Mouse (Mus musculus): Measurements from ENCODE around the gene Tdrd9.

Gene Tdrd9

DNA sequence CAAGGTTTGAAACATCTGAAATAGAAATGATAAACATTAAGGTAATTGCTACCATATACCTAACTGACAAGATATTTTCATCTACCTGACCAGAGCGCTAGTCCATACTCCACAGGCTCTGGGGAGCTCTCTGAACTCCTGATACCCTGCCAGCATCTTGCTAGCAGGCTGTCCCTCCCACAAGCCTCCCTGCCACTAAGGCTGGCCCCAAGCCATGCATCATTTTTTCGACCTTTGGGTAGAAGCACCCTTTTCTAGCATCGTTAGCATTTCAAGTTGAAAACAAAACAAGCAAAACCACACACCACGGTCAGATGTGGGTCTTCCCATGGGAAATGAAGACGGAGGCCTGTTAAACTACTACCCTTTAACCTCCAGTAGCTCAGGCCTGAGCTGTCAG, 8.0 kb upstream of the Tdrd9 start:
- DNase-seq (ENCODE audit: low spot score in 2 of 2): no peak

DNA sequence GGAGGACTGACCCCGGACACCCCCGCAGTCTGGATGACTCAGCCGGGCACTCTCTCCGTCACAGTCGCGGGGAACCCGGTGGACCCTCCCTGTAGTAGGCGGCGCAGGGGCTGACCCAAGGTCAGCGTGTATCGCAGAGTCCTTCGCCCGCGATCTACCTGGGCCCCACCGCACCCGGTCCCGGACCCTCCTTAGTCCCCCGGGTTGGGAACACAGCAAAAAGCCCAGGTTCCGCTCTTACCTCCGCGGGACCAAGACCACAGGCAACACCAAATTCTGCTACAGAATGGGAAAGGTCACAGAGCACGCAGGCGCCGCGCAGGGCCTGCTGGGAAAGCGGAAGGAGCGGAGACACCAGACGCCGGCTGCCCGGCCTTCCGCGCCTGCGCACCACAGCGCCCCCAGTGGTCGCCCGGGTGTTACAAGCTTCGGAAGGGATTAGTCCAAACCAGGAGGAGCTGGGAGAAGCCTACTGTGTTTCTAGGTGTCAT, 4.6 kb upstream of the Tdrd9 start, which contains the start of gene Atp5mpl:
Atp5mpl (minus strand) TSS at position 295 of the 491 bp plus-strand sequence.
- DNase-seq (ENCODE audit: low spot score in 2 of 2): peak; percentile 87 to 95

DNA sequence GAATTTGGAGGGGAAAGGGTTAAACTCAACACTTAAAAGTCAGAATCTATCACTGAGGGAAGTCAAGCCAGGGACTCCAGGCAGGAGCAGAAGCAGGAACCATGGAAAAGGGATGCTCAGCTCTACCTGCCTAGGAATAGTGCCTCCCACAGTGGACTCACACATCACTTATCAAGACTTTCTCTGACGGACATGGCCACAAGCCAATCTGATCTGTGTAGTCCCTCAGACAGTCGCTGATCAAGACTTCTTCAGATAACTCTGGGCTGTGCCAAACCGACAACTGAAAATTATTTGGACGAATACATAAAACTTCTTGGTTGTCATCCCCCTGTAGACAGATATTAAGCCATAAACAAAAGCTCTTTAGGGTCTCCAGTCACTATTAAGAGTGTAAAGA, 1.3 kb upstream of the Tdrd9 start:
- no peak for DNase-seq (ENCODE audit: low spot score in 2 of 2)

DNA sequence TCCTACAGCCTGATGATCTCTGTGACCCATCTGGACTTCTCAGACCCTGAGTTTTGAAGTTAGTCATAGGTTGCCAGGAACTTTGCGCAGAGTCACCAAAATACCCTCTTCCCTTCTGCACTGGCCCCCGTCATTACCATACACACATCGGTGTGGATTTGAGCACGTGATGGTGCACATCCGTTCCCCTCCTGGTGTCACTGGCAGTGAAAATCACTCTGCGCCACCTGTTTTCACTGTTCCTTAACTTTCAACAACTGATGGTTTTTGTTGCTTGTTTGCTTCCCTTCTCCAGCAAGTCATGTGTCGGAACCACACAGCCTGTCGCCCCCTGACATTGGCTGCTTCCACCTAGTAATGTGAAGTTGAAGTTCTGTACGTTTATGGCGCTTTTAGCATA, 1.1 kb downstream of the Tdrd9 start:
- no peak for DNase-seq (ENCODE audit: low spot score in 2 of 2)

DNA sequence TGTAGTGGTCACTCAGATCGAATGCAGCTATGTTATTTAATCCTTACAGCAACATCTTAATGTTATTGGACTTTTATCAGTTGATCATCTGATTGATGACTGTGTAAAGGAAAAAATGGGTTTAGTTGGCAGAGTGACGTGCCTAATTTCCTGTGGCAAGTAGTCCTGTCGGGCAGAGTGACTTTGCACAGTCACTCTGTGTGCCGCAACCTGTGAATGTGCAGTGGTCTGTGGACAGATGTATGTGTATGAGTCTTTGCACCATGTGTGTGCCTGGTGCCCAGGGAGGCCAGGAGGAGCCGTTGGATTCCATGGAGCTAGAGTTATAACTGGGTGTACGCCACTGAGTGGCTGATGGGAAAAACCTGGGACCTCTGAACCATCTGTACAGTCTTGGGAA, 3.2 kb downstream of the Tdrd9 start:
- no peak for DNase-seq (ENCODE audit: low spot score in 2 of 2)

DNA sequence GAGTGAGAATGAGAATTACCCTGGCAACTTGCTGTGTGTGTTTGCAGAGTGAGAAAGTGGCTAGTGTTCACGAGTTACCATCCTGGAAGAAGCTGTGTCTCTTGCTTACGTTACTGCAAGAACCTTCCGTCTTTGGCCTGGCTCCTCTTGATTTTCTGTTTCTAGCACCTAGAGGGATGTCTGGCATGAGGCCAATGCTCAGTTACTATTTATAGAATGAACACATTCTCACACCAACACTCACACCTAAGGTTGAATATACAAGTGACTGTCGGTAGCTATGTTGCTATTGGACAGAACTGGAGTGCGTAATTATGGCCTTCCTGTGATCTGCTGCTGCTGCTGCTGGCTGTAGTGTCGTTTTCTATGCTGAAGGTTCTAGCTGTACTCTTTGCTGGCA, 5.8 kb downstream of the Tdrd9 start:
- DNase-seq (ENCODE audit: low spot score in 2 of 2): no peak

DNA sequence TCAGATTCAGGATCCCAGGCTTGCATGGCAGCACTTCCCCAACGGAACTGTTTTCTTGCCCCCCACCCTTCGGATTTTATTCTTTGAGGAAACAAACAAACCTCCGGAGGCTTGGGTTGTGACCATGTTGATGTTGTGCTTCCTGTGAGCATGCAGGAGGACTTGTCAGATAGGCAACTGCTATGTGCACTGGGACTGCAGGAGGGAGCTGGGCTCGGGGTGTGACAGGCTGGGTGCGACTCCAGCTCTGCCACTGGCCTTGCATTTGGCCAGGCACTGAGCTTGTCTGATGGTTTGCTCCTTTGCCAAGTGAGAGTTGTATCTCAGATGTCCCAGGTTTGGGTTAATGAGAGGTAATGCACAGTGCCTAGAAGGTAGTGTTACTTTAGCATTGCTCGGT, 6.9 kb downstream of the Tdrd9 start:
- DNase-seq (ENCODE audit: low spot score in 2 of 2): no peak

DNA sequence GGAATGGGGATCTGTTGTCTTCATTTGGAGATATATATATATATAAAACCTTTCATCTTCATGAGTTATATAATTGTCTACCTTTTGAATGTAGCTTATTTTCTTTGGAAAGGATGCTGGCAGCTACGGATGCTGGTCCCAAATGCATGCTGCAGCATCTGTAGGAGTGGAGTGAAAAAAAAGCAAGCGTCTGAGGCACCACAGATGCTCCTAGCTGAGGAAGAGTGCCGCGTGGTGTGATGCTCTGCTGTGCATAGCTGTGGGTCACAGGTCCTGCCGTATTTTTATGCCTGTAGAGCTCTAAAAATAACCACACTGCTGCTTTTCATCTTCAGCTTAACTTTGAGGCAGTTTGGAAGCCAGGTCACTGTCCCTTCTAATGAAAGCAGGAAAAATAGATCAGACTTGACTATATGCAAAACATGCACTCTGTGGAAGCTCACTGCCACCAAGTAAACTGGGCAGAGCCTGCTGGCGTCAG, 9.6 kb downstream of the Tdrd9 start, which contains the start of gene Rd3l:
Rd3l (minus strand) TSS at position 431 of the 481 bp plus-strand sequence.
- DNase-seq (ENCODE audit: low spot score in 2 of 2): no peak

DNA sequence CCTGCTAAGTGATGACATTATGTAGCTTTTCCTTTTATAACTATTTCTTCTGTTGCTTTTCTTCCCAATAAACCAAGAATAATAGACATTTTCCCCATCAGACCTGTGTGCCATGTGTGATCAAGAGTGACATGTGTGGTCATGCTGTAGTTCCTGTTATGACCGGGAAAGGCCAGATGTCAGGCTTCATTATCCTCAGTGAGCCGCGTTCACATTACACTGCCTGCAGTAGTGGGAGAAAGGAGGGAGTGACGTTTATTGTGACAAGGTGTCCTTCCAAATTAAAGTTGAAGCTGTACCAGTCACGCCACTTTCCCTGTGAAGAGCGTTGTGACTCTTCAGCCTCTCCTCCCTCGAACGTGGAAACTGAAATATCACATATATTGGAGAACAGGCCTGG, 10.5 kb downstream of the Tdrd9 start:
- DNase-seq (ENCODE audit: low spot score in 2 of 2): no peak

DNA sequence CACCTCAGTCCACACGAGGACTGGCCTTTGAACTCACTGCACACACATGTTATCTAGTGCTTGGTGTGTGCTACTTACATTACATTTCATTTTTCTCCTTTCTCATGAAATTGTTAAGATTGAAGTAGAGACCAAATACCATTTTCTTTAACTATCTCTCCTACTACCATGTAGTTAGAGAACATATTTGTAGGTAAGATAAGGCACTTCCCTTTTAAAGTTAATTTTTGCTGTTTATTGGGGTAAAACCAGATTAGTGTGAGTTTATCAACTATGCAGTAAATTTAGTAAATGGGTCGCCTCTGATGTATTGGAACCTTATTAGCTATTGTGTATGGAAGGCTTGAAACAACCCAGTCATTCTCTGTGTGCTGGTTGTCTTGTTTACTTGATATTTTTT, 11.8 kb downstream of the Tdrd9 start:
- DNase-seq (ENCODE audit: low spot score in 2 of 2): no peak

DNA sequence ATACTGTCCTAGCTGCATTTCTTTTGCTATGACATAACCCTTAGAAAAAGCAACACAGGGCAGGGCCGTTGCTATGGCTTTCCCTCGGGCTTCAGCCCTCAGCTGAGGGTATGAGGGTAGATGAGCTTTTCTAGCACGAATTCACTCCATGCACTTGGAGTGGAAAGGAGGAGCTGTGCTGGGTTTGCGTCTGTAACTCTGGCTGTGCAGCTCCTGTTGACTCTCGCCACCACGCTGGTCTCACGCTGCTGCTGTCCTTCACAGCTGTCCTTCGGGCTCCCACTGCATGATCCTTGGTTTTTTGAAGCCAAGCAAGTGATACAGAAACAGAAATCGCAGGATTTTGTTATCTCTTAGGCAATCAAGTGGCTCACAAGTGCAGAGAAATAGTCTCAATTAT, 15.4 kb downstream of the Tdrd9 start:
- DNase-seq (ENCODE audit: low spot score in 2 of 2): no peak

DNA sequence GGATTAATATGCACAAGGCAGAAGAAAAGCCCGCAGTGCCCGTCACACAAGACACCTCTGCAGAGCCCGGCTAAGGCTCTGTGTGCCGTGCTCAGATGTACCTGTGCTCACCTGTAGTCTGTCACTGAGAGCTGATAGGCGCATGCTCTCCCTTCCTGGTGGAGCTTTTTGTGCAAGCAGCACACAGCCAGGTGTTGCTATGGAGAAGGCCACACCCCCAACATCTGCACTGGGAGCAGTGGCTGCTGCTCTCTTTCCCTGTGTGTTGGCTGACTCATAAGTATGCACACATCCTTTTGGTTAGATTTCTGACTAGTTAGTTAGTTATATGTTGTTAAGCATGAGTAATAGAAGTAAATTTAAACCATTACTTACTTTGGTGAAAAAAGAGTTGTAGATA, 21.3 kb downstream of the Tdrd9 start:
- DNase-seq (ENCODE audit: low spot score in 2 of 2): no peak

DNA sequence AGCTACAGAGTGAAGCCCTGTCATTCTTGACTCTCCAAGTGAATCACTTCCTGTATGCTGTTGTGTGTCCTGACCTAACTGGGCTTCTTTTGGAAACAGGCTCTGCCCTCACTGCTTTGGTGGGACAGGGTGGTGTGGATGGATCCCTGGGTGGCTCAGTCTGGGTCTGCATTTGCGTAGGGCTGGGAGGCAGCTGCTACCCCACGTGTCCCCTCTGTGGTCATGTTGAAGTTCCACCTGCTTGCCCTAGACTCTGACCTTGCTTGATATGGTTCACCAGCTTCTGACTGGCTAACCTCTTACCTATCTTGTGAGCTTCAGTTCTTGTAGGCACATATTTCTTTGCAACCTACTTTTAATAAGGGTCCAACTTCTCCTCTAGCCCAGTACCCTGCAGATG, 23.8 kb downstream of the Tdrd9 start:
- DNase-seq (ENCODE audit: low spot score in 2 of 2): no peak

DNA sequence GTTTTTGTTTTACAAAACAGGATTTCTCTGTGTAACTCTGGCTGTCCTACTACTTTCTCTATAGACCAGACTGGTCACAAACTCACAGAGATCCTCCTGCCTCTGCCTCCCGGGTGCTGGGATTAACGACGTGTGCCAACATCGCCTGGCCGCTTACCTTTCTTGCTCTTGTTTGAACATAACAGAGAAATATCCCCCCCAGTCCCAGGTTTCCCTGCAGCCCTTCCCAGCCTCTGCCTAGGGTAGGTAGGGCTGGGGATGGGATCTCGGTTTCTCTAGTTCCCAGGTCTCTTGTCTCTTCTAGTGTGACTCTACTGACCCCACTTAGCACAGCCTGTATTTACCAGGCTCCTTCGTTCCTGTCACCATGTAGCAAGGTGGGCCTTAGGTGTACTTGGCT, 28.4 kb downstream of the Tdrd9 start:
- DNase-seq (ENCODE audit: low spot score in 2 of 2): no peak

DNA sequence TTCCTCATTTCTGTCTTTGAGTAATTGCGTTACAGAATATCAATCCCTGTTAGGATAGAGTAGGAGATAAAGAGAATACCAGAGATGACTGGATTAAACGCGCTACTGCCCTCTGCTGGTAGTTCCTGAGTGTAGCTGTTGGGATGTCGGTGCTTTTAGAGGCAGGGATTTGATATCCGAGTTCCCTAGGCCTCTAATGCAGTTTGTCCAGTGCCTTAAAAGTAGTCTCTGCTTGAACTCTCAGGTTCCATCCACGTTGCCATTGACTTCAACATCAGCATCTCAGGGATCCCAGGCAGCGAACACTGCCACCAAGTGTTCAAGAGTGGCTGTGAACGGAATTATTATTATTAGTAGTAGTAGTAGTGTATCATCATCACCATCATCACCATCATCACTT, 29.9 kb downstream of the Tdrd9 start:
- peak in 1 of 2 experiments; percentile 67 for DNase-seq (ENCODE audit: low spot score in 2 of 2)

DNA sequence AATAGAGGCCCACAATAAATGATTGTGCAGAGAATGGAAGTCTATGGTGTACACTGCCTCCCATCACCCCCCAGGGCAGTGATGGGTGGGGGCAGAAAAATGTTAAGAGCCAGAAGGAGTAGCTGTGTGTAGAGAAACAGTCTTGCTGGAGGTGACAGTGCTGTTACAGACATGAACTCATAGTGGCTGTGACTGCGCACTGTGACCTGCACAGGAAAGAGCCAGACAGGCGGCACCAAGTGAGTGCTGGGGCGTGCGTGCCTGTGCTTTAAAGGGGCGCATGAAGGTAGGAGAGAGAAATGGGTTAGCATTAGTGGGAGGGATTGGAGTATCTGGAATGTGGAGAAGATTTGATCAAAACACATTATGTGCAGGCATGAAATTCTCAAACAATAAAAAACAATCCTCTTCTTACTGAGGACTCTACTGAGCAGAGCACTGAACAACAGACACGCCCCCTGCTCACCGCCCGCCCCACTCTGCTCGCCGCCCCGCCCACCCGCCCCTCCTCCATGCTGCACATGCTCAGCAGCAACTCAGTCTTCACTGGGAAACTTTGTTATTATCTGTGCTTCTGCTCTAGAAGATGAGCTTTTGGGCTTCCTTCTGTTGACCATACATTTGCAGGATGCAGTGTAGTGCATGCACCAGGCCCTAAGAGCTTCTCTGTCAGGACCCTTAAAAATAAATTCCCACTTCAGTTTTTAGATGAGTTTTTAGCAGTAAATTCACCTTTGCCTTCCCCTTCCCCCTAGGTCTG, 41.3 kb downstream of the Tdrd9 start:
- DNase-seq (ENCODE audit: low spot score in 2 of 2): no peak

DNA sequence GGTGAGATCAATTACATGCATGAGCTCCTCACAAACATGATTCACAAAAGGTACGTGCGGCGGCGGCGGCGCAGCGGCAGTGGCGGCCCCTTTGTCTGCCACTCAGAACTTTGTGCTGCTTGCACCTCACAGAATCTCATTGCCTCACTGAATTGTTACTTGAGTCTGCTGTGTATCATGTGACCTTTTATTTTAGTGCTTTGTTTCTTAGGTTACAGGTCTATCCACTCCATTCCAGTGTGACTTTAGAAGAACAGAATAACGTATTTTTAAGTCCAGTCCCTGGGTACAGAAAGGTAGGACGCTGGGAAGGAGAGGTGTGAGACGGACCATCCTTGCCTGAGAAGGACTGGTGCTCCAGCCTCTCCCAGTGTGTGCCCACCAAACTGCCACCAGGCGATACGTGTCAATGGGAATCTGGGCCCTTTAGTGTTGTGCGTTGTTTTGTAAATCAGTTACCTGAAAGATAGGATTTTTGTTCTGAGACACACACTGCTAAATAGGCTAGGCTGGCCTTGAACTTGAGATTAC, 42.0 kb downstream of the Tdrd9 start:
- no peak for DNase-seq (ENCODE audit: low spot score in 2 of 2)

DNA sequence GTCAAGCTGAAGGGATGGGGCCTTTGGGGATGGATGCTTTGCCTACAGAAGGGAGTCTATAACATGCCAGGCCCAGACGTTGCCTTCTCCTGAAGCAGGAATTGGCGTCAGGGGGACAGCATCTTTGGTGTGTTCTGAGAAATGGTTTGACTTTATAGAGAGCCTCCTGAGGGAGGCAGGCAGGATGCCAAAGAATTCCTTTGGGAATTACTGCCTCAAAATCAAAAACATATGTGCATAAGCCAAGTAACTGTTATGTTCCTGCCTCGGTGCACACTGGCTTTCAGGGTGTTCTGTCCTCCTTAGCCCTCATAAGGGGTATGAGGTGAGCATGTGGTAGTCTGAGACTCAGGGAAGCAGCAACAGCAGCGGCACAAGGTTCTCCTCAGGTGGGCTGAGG, 45.0 kb downstream of the Tdrd9 start:
- no peak for DNase-seq (ENCODE audit: low spot score in 2 of 2)

DNA sequence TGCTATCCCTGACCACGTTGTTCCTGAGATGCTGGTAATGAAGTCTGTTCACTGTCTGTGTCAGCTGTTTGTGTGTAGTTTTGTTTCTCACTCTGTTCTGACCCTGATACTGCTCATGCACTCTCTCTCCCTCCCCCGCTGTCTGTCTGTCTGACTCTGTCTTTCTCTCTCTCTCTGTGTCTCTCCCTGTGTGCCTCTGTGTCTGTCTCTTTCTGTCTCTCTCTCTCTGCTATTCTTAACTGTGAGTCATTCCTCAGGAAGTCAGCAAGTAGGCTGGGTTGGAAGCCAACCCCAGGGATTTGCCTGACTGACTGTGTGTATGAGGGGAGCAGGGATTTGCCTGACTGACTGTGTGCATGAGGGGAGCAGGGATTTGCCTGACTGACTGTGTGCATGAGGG, 51.9 kb downstream of the Tdrd9 start:
- no peak for DNase-seq (ENCODE audit: low spot score in 2 of 2)

DNA sequence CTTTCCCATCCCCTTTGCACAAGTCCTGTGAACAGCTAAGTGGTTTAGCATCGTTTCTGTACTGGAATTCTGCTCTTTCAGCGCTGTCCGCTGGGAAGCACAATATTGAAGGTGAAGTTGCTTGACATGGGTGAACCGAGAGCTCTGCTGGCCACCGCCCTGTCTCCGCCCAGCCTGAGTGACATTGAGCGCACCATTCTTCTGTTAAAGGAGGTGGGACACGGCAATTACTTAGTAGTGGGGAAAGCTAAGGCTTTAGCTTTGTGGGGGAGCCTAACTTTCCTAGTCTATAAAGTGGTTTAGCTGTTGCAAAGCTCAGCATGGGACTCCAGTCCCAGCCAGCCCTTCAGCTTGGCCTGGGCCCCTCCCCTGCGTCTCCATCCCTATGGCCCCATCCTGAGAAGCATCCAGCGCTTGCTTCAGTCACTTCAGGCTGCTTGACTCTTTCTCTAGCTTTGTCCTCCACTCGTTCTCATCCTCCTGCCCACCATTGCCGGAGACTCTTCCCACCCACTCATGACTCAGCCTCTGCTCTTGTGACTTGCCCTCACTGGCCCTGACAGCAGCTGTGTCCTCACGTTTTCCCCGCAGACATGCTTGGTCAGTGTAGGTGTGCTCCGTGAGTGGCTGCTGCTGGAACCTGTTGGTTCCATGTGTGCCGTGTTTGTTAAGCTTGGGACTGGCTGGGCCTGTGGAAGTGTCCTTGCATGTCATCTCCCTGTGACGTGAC, 53.4 kb downstream of the Tdrd9 start:
- no peak for DNase-seq (ENCODE audit: low spot score in 2 of 2)

DNA sequence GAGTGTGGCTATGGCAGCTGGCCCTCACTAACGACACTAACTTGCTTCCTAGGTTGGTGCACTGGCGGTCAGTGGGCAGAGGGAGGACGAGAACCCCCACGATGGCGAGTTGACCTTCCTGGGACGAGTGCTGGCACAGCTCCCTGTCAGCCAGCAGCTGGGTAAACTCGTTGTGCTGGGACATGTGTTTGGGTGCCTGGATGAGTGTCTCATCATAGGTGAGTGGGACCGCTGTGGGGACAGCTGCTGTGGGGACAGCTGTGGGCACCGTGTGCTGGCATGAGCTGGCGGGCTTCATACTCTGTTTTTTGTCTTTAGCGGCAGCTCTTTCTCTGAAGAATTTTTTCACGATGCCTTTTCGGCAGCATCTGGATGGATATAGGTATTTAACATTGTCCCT, 54.1 kb downstream of the Tdrd9 start:
- DNase-seq (ENCODE audit: low spot score in 2 of 2): no peak

DNA sequence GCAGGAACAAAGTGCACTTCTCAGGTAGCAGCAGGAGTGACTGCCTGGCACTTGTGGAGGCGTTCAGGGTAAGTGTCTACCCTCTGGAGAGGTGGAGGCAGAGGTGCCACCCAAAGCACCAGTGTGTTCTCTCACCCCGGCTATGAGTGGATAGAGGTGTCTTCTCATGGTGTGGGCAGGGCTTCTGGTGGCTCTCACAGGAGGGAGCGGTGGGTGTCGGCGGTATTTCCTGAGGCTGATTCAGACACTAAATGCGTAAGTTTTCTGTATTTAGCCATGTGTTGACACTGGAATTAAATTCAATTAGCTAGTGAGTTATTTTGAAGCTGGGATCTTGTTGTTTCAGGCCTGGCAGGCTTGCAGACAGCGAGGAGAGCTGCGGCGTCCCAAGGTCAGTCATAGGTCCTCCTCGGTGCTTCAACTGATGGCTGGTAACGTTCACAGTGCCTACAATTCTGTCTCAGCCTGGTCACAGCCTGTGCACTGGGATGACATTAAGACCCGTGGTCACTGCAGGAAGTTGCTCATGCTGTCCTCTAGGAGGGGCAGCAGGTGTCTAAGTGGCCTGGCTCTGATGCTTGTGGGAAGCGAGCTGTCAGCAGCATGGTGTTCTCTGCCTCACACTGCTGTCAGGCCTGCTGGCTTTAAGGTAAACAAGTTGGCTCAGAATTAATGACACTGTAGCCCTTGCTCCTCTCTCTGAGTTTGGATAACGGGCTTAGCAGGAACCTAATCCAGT, 54.7 kb downstream of the Tdrd9 start:
- no peak for DNase-seq (ENCODE audit: low spot score in 2 of 2)

Measured in frontal cortex, postnatal 10 days (tissue).